Mouse (Mus musculus) liver, embryonic 14.5 days (tissue): ENCODE measurements at regions not wholly inside any gene's neighbourhood (a gene's known extent, or its start where the extent isn't known, plus 50 kb on each side); places are given as distances from the start of the nearest gene placed in this dataset.
"Not testable (repeated sequence)": the region's sequence is repeated elsewhere in the genome, so short reads cannot be mapped to it uniquely, and the experiment has no call there.

Experiments
- ATAC-seq: fragments of 200-750 bp; cut with Nextera tagmentation; 2 replicates; pipeline ENCODE4 v1.8.0; 2017; ENCODE audit warnings: moderate number of reproducible peaks, mild to moderate bottlenecking, moderate library complexity; ENCODE audit not compliant: insufficient read depth
- DNase-seq, 3 experiments: peaks; one replicate each; pipeline ENCODE4 v3.0.0-alpha.2; 2012 to 2013; ENCODE audit warnings: low read depth in 3 of 3, low spot score in 3 of 3
- H3K27ac ChIP-seq: fragments of 300-500 bp; sonication (generic); 2 replicates; pipeline ENCODE4 v1.5.1; 2014; ENCODE audit warnings: moderate library complexity, mild to moderate bottlenecking, control low read depth, inconsistent platforms
- H3K27me3 ChIP-seq: fragments of 300-500 bp; sonication (generic); 2 replicates; pipeline ENCODE4 v1.6.1; 2014; ENCODE audit warnings: mild to moderate bottlenecking, low read length, moderate library complexity; ENCODE audit not compliant: control insufficient read depth, insufficient read depth
- H3K36me3 ChIP-seq: fragments of 300-500 bp; sonication (generic); replicated peaks from 2 replicates; pipeline ENCODE4 v1.6.1; 2014; ENCODE audit warnings: low read depth; ENCODE audit not compliant: control insufficient read depth, insufficient read depth
- H3K4me1 ChIP-seq, 2 experiments: fragments of 200-500 bp in 1 of 2; fragments of 300-500 bp in 1 of 2; sonication (generic) in 1 of 2; replicated peaks; 2 replicates each; pipeline ENCODE4 v1.6.1; 2012 to 2014; ENCODE audit warnings: antibody characterized with exemption in 1 of 2, inconsistent platforms in 1 of 2, low read length in 1 of 2; ENCODE audit not compliant: control insufficient read depth in 2 of 2, insufficient read depth in 2 of 2
- H3K4me2 ChIP-seq: fragments of 300-500 bp; sonication (generic); 2 replicates; pipeline ENCODE4 v1.6.1; 2014; ENCODE audit warnings: low read depth, mild to moderate bottlenecking, control low read depth, moderate library complexity
- H3K4me3 ChIP-seq, 2 experiments: fragments of 200-500 bp in 1 of 2; fragments of 300-500 bp in 1 of 2; sonication (generic) in 1 of 2; 2 replicates each; pipeline ENCODE4 v1.5.1; 2012 to 2014; ENCODE audit warnings: low read depth in 2 of 2, low read length in 2 of 2, mild to moderate bottlenecking in 2 of 2, control low read depth in 1 of 2, inconsistent platforms in 1 of 2, moderate library complexity in 1 of 2; ENCODE audit not compliant: insufficient read depth in 1 of 2
- H3K9ac ChIP-seq: fragments of 300-500 bp; sonication (generic); replicated peaks from 2 replicates; pipeline ENCODE4 v1.6.1; 2014; ENCODE audit warnings: mild to moderate bottlenecking, control low read depth, moderate library complexity
- H3K9me3 ChIP-seq: fragments of 300-500 bp; sonication (generic); 2 replicates; pipeline ENCODE4 v1.6.1; 2016; ENCODE audit warnings: low read length, mixed read lengths; ENCODE audit not compliant: control insufficient read depth
- CTCF ChIP-seq: IDR thresholded peaks from 2 replicates; pipeline ENCODE4 v1.5.1; 2016; ENCODE audit warnings: antibody characterized with exemption, low read depth, control low read depth
- EP300 ChIP-seq: IDR thresholded peaks from 2 replicates; pipeline ENCODE4 v1.6.1; 2016; ENCODE audit warnings: antibody characterized with exemption, low read depth
- whole genome bisulfite sequencing: fragments of 180-500 bp; shearing (Covaris S2); extraction: QIAGEN DNeasy Blood & Tissue Kit; methylation state at CpG from one replicate; pipeline ENCODE4 v1.1.7; 2014; ENCODE audit not compliant: insufficient replicate concordance; 5-methylcytosine and 5-hydroxymethylcytosine counted together

DNA sequence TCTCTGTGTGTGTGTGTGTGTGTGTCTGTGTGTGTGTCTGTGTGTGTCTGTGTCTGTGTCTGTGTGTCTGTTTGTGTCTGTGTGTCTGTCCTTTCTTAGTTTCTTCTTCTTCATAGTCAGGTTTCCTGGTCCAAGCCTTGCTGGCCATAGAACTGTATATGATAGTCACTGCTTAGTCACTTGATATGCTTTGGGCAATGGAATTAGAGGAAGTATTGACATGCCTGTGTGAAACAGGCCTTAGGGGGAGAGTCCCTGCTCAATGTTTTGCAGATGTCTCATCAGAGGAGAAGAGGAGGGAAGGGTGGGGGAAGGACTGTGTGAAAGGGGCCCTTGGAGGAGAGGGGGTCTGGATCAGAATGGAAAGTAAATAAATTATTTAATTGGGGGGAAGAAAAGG, 374.4 kb upstream of the Clnk start:
- TF ChIP-seq CTCF = no peak
- TF ChIP-seq EP300 = no peak
- no peaks in the 10 kb centered on the region for H3K9me3 ChIP-seq
- no peaks in the 10 kb centered on the region for H3K36me3 ChIP-seq
- H3K4me3 ChIP-seq = no peak overlapping the region
- ATAC-seq = no peak
- no peak overlapping the region for H3K27ac ChIP-seq
- no peak overlapping the region for H3K4me2 ChIP-seq
- H3K27me3 ChIP-seq = no peaks in the 10 kb centered on the region
- H3K4me1 ChIP-seq = no peaks in the 10 kb centered on the region
- H3K9ac ChIP-seq = no peak overlapping the region
- no peak for DNase-seq

DNA sequence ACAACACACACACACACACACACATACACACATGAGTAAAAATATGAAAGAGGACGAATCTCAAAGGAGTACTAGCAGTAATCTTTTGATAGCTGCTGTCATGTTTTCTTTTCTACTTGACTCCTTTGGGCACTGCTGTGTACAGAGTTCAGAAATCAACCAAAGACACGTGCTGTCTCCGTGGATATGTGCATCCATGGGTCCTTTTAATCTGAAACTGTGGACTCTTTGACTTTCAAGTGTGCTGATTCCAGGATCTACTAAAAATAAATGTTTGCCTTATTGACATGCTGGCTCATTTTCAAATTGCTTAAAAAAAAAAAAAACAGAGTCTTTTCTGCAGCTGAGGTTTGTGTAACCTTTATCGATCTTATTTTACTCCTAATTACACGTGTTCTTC, 343.1 kb upstream of the Clnk start:
- Histone ChIP-seq H3K27ac (no peak overlapping the region), H3K27me3 (no peaks in the 10 kb centered on the region), H3K4me2 (no peak overlapping the region), H3K4me1 (no peaks in the 10 kb centered on the region), H3K36me3 (no peaks in the 10 kb centered on the region), H3K4me3 (no peak overlapping the region), H3K9ac (no peak overlapping the region), H3K9me3 (no peaks in the 10 kb centered on the region)
- TF ChIP-seq EP300 (no peak), CTCF (no peak)
- DNase-seq = no peak
- ATAC-seq = no peak
- WGBS = 60% methylated on average over 5 of the region's 5 CpGs

DNA sequence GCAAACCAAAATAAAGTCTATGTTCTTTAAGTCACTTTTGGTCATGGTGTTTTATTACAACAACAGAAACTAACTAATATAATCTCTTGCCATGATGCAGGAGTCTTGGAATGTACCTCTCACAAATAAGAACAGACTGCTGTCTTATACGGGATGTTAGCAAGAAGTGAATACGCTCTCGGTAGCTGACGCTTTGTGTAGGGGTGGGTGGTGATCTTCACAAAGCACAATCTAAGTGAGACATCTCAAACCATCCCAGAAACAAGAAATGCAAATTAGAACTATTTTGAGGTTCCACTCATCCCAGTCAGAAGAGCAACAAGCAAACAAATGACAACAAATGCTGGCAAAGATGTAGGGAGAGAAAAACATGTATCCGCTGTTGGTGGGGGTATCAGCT, 339.7 kb upstream of the Clnk start:
- no peak for DNase-seq
- no peaks in the 10 kb centered on the region for H3K36me3 ChIP-seq
- no peaks in the 10 kb centered on the region for H3K4me1 ChIP-seq
- H3K4me3 ChIP-seq = no peak overlapping the region
- no peak for TF ChIP-seq CTCF
- TF ChIP-seq EP300 = no peak
- H3K9ac ChIP-seq = no peak overlapping the region
- no peak for ATAC-seq
- H3K27ac ChIP-seq = no peak overlapping the region
- WGBS = 76% methylated on average over 5 of the region's 5 CpGs
- H3K4me2 ChIP-seq = no peak overlapping the region
- no peaks in the 10 kb centered on the region for H3K27me3 ChIP-seq
- no peaks in the 10 kb centered on the region for H3K9me3 ChIP-seq

DNA sequence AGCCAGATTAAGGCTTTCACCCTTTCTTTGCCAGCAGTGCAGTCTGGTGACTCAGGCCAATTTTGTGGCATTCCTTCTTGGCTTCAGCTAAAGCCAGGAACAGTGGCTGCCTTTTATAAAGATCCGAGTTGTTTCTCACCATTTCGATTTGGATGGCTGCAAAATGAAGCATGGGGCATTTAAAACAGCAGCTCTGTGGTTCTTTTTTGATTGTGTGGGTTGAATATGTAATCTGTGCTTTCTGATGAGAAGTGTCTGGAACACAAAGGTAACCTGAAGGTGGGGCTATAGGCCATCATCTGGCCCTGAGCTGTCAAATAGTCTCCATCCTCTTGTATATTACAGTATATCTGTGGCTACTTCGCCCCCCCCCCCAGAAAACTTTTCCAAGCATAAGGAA, 338.4 kb upstream of the Clnk start:
- Histone ChIP-seq H3K27me3 (no peaks in the 10 kb centered on the region), H3K4me2 (no peak overlapping the region), H3K9me3 (no peaks in the 10 kb centered on the region), H3K27ac (no peak overlapping the region), H3K4me1 (no peaks in the 10 kb centered on the region), H3K36me3 (no peaks in the 10 kb centered on the region), H3K4me3 (no peak overlapping the region), H3K9ac (no peak overlapping the region)
- no peak for ATAC-seq
- WGBS = 37% methylated on average over 3 of the region's 3 CpGs
- TF ChIP-seq EP300 = no peak
- TF ChIP-seq CTCF = no peak
- DNase-seq = no peak

DNA sequence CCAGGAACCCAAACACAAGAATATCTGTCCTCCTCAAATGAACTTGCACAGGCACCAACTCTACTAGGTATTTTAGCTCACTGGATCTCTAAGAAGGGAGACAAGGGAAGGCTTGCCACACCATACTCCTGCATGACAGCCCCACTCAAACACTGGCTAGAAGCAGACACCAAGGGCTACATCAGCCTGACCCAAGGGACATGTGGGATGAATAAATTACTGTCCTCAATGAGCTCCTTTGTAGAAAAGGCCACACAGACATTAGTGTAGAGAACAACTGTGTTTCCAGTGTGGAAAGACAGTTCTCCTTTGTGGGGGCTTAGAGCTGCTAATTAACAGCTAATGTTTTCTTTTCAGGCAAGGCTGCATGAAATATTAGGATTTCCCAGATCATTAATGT, 335.9 kb upstream of the Clnk start:
- Histone ChIP-seq H3K4me3 (no peak overlapping the region), H3K36me3 (no peaks in the 10 kb centered on the region), H3K4me2 (no peak overlapping the region), H3K27ac (no peak overlapping the region), H3K27me3 (no peaks in the 10 kb centered on the region), H3K4me1 (no peaks in the 10 kb centered on the region), H3K9me3 (no peaks in the 10 kb centered on the region), H3K9ac (no peak overlapping the region)
- DNase-seq = no peak
- ATAC-seq = no peak
- TF ChIP-seq EP300 (no peak), CTCF (no peak)

DNA sequence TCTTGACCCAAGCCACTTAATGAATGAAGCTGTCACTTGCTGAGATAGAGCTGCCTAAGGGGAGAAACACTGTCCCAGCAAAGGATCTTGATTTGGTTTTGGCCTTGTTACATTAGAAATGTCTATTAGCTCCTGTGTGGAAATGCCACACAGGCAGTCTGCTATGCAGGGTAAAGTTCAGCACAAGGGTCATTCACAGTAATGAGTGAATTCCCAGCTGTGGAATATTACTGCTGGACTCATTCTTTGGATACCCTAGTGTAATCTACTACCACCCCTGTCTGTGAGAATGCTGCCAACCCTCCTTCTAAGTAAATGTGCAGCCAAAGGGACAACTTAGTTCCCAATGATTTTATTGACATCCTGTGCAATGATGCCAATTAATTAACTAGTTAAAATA, 322.2 kb upstream of the Clnk start:
- DNase-seq = no peak
- no peak overlapping the region for H3K9ac ChIP-seq
- H3K27ac ChIP-seq = no peak overlapping the region
- ATAC-seq = no peak
- TF ChIP-seq EP300 = no peak
- no peak for TF ChIP-seq CTCF
- H3K4me2 ChIP-seq = no peak overlapping the region
- H3K4me1 ChIP-seq = no peaks in the 10 kb centered on the region
- no peaks in the 10 kb centered on the region for H3K9me3 ChIP-seq
- no peaks in the 10 kb centered on the region for H3K36me3 ChIP-seq
- H3K4me3 ChIP-seq = no peak overlapping the region
- H3K27me3 ChIP-seq = no peaks in the 10 kb centered on the region

DNA sequence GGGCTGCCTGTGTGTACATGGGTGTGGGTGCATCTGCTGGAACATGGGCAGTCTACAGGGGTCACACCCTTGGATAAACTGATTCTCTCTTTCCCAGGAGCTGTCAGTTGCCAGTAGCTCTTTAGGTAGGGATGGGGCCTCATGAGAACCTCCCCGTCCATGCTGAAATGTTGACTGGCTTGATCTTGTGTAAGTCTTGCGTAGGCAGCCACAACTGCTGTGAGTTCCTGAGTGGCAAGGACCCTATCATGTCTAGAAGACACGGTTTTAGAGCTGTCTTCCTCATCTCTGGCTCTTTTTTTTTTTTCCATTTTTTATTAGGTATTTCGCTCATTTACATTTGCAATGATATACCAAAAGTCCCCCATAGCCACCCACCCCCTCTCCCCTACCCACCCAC, 314.5 kb upstream of the Clnk start:
- not testable (repeated sequence) for H3K9me3 ChIP-seq, H3K9ac ChIP-seq, H3K4me3 ChIP-seq, ATAC-seq, H3K36me3 ChIP-seq, H3K27me3 ChIP-seq, H3K4me1 ChIP-seq, H3K27ac ChIP-seq, DNase-seq, H3K4me2 ChIP-seq
- 48% methylated on average over 2 of the region's 4 CpGs for WGBS
